Mouse (Mus musculus): ENCODE measurements around the gene Sdk1. TPM values are rescaled to one million over a fixed set of nuclear protein-coding genes. Genes with fewer than 3 reads are reported as not detected.
A peak's percentile ranks its signal among the peaks of the same experiment; 100 is the strongest.

Gene Sdk1
- total RNA-seq, 2 experiments from 2014 or later = 5.4 to 5.7 TPM

DNA sequence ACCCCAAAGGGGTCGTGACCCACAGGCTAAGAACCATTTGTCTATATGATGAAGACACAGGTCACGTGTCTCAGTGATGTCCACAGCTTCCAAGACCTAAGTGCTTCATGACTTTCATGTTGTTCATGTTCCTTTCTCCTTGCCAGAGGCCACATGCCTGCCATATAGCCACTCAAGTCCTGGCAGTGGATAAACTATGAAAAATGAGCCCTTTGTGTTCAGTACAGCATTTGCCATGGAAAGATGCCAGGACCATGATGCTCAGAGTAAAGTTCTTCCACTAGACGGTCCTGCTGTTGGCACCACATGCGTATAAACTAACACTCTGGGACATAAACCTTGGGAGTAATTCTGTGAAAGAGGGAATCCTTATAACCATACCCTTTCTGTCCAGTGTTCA, 75.8 kb downstream of the Sdk1 start:
- DNase-seq (ENCODE audit: low spot score in 2 of 2) = no peak

DNA sequence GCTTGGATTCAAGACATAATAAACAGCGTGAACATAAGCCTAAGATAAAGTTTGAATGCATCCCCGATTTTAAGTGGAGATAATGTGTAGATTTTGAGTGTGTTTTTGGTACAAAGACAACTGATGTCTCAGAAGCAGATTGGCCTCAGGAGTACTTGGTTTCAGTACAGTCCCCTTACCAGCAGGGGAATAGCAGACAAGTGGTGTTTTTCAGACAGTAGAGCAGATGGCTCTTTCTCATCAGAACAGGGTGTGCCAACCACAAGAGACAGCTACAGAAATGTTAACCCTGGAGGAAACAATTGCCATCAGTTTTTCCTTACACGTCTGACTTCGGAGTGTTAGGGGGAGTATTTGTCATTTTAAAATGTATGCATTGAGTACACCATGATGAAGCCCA, 83.6 kb downstream of the Sdk1 start:
- DNase-seq (ENCODE audit: low spot score in 2 of 2) = peak; percentile 49 to 74

DNA sequence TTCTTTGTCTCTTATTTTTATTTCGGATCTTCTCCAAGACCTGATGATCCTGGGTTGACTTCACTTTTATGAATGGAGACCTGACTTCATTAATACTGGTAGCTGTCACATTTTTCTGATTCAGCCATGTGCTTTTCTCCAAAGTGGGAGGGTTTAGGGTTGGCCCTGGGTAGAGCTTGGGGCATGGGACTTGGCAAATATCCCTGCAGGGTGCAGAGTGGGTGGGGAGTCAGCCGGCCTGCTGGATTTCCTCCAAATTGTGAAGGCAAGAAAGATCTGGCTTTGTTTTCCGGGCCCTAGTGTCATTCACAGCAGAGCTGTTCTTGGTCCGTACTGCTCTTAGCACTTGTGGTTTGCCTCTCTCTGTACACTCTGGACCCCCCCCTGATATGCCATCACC, 103.1 kb downstream of the Sdk1 start:
- peak in 1 of 2 experiments; percentile 18 for DNase-seq (ENCODE audit: low spot score in 2 of 2)

DNA sequence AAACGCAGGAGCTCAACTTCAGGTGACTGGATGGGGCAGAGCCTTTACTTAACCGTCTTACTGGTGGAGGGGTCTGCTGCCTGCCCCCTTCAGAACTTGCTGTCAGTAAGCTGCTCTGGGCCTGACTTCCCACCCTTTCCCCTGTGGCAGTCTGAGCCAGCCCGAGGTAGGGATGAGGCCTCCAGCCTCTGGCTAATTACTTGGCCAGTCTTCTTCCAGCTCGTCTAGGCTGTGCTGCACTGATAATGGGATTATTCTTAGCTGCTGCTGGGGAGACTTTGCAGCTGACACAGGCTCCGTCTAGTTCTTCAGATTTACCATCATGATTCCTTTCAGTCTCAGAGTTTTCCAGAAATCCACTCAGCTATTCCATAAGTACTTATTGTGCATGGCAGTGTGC, 104.2 kb downstream of the Sdk1 start:
- no peak for DNase-seq (ENCODE audit: low spot score in 2 of 2)

DNA sequence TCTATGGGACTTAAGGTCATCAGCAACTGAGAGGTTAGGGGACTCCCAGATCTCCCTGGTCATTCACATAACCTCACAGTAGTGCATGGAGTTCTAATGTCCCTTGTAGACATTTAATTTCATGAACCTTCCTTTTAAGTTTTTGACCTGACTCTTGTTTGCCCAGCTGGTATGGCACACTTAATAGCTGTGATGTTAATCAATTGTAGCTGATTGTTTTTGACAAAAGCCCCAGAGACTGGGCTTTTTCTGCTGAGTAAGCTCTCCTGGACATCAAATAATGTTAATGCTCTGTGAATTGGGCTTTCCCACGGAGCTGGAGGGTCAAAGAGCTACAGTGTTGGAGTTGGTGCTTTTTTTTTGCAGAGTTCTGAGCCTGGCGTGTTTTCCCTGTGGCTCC, 121.4 kb downstream of the Sdk1 start:
- no peak for DNase-seq (ENCODE audit: low spot score in 2 of 2)

DNA sequence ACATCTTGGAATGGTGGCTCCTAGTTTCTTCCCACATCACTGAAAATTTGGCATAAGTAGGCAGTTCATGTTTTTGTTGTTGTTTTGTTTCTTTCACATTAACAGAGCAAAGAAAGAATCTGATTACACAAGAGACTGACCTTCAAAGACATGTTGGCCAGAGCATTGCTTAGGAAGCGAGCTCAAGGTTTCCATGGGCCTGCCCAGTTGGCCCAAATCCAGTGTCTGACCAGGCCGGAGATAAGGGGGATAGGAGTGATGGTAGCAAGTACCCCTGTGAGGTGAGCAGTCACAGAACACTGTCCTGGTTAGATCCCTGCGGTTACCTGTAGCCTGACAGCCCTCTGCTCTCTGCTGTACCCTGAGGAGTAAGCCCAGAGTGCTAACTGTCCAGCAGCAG, 122.7 kb downstream of the Sdk1 start:
- no peak for DNase-seq (ENCODE audit: low spot score in 2 of 2)

DNA sequence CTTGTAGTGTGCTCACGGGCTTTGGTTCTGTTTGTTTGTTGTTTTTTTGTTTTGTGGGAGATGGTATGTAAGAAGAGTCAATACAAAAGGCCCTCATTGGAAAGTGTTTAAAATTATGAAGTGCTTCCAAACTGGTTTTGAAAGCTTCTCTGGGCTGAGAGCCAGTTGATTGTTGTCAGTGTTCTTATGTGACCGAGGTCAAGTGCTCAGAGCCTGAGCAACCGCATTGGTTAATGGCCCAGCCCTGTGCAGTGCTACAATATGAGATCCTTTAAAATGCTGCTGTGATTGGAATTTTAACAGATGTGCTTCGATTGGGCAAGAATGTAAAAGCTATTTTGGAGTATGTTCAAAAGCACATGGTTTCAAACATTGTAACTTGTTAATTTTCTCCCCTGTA, 127.3 kb downstream of the Sdk1 start:
- no peak for DNase-seq (ENCODE audit: low spot score in 2 of 2)

DNA sequence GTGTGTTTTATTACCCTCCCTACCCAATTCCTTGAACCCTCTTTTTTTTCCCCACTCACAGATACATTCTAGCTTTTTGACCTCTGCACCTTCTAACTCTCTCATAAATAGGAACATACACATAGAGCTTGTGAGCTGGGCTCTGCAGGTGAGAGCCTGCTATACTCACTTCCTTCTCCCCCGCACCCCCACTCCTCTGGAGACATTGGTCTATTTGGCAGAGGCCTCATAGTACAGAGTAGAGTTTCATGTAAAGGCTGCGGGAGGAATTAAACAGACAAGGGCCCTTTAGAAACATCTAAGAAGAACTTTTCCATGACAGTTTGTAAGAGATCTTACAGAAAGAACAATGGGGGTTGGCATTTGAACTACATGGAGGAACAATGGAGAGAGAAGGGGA, 133.5 kb downstream of the Sdk1 start:
- no peak for DNase-seq (ENCODE audit: low spot score in 2 of 2)

DNA sequence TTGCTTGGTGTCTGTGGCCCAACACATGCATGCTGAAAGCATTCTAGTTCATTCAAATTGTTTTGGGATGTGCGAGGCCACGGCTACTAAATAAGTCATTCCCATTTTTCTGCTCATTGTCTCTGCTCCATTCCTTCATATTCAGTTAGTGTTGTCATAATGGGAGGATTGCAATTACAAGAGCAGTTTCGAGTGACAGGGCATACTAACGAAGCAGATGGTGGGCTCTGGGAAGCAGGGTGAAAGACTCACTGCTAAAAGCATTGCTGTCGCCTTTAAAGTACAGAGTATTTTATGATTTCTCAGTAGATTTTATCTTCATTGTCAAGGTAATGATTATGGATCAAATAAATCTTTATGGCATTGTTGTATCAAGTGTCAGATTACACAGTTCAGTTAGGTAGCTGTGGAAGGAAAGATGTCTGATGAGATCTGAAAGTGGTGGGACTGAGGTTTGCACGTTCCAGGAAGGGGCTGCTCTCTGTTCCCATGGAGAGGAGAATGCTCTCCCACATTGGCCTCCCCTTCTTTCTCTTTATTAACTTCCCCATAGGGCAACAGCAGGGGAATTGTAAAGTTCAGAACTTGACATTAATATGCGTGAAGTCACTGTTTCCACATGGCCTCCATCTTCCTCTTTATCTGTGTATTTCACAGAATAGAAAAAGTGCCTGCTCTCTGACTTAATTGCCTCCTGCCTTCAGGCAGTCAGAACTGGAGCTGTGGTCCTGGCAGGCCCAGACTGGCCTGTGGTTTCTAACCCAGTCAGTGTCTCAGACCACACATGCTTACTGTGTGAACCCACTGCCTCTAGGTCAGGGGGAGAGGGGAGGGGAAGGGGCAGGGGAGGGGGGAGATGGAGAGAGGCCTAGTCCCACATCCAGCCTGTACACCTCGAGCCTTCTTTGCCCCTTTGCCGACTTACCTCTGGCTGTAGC, 138.8 kb downstream of the Sdk1 start:
- no peak for DNase-seq (ENCODE audit: low spot score in 2 of 2)

DNA sequence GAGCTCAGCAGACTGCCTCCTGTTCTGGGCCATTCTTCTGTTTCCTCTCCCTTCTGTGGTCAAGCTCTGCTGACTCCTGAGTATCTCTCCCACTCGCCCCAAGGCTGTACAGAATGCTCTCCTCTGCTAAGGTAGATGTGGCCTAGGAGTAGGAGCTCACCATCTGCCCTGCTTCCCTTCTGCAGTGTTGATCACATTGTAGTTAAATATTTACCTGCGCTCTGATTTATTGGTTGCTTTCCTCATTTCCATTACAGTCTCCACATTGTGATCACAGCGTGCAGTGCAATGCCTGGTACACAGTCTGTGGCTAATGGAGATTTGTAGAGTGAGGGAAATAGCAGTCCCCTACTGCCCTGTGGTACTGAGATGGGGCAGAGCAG, 139.5 kb downstream of the Sdk1 start:
- no peak for DNase-seq (ENCODE audit: low spot score in 2 of 2)

DNA sequence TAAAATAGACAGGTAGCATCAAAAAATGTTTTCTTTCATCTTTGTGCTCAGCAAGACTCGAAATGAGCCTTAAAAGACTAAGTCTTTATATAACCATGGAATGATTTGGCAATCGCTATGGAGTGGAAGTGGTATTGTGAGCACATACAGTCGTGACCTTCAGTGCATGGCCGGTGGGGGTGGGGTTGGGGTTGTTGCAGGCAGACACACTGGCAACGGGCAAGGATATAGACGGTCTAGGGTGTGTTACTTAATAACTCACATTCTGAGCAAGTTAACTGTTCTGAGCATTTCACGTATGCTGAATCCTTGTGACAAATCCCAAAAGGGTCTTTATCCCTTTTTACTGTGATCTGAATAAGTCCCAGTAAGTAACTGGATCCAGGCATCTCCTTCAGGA, 140.3 kb downstream of the Sdk1 start:
- no peak for DNase-seq (ENCODE audit: low spot score in 2 of 2)

DNA sequence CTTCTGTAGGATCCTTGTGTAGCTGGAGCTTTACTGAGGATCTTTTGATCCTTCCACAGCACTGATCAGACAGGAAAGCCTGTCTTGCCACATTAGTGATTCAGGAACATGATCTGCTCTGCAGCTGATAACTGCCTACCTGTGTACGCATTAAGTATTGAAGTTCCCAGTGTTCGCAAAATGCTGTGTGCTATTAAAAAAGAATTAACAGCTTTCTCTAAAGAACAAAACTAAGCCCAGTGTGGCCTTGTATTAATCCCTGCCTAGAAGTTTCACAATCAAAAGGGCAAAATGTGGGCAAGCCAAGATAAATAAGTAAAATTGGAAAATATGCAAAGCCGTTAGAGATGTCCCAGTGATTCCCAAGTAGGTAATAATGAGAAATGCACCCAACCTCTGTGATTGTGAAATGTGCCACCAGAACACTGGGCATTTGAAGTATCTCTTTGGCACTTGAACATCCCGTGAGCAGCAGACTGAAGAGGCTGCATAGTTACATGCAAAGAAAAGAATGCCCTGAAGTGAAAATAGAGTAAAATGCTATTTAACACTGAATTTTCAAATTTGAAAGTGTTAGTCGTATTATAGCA, 141.1 kb downstream of the Sdk1 start:
- DNase-seq (ENCODE audit: low spot score in 2 of 2) = no peak

DNA sequence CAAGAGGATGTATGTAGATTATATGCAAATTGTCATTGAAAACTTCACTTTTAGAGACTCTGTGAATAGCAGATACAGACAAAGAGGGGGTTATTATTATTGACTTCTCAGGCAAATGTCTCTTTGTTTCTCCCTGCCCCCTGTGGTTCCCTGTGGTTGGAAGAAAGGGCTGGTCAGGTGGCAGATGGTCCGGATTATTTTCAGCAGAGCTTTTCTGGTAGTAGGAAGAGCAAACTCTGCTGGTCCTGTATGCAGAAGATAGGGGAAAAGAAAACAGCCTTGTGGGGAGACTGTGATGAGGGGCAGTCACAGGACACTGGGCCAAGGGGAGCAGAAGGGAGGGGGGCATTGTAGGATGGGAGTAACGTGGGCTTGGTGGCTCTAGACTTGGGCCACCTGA, 147.2 kb downstream of the Sdk1 start:
- no peak for DNase-seq (ENCODE audit: low spot score in 2 of 2)

DNA sequence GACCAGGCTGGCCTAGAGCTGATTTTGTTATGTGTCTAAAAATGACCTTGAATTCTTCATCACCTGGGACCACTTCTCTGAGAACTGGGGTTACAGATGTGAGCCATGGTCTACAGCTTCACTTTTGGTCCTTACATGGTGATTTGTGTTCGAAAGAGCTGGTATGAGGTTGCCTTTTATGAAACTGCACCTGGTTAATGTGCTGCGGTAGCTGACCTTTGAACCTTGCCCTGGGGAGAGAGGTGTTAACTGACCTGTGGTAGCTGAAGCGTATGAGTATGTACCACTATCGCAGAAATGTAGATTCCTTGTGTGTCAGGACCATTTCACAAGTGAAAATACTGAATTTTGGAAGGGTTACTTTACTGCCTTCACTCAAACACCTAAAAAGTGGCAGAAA, 149.3 kb downstream of the Sdk1 start:
- no peak for DNase-seq (ENCODE audit: low spot score in 2 of 2)

DNA sequence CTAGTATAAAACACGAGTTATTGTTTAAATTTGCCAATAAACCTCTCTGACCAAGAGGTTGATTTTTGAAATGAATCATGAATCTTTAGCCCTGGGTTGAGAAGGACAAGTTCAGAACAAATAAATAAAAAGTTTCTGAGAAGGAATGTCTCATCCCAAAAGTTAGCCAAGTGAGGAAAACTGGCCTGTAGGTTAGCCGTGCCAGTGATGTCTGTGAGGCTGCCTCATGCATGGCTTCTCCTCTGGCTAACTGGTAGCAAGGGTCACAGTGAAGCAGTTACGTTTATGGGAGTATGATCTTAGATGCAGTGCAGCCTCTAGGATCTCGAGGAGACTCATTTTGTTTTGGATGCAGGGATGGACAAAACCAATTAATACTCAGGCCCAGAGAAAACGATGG, 149.9 kb downstream of the Sdk1 start:
- DNase-seq (ENCODE audit: low spot score in 2 of 2) = no peak

DNA sequence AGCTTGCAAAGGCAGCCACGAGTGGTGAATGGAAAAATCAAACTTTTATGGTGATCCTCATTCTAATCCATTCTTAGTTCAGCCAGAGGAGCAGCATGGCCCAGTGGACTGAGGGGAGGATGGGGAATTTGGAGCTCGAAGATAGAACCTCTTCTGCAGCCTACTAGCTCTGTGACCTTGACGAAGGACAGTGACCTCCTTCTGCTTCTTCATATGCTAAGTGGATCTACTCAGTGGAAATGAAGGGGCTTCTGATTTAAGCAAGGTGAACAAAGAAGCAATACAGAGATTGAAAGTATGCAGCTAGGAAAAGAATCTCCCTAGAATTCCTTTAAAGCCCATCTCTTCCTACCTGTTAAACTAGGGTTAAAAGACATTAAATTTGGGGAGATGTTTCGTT, 152.6 kb downstream of the Sdk1 start:
- DNase-seq (ENCODE audit: low spot score in 2 of 2) = no peak

DNA sequence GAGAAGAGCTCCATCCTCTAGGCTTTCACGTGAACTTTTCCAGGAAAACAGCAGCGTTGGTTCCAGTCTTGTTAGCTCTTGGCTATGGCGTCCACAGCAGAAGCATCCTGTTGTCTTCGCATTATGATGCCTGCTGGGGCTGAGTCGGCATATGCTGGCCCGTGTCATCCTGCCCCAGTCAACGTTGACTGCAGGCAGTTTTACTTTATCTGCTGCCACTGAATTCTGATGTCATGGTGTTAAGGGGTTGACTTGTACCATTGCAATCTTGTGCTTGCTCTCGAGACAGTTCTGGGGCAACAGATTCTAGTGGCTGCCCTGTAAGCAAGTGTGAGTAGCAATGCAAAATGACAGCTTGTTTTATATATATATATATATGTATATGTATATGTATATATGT, 153.3 kb downstream of the Sdk1 start:
- no peak for DNase-seq (ENCODE audit: low spot score in 2 of 2)

DNA sequence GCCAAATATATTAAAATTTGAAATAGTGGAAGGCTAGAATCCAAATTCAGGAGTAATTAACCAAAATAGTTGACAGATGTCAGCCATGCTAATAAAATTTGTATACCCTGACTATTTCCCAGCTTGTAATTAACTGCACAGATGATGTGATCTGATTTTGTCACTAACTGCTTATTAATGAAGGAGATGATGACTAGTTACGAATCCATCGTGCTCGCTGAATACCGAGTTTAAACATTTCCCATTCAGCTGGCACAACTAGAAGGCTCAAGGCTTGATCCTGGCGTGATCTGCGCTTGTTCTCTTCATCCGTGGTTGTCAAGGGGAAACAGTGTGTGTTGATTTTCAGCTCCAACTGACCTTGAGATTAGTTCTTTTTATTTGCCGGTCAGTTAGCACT, 162.5 kb downstream of the Sdk1 start:
- DNase-seq (ENCODE audit: low spot score in 2 of 2) = peak in 1 of 2 experiments; percentile 13

DNA sequence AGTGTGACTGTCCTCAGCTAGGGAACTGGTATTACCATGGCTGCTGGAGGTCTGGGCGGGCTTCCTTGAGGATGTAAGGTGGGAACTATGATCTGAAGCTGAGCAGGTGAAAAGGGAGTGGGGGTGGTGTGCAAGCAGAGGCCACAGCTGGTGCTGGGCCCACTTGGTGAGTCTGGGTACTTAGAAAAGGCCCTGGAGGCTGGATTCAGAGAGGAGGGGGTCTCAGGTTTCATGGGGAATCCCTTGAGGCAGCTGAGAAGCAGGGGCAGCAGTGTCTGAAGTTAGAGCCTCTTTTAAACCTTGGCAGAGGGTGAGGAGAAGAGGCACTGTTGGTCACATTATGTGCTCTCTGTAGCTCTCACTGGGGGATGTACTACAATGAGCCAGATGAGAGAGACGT, 163.4 kb downstream of the Sdk1 start:
- no peak for DNase-seq (ENCODE audit: low spot score in 2 of 2)

DNA sequence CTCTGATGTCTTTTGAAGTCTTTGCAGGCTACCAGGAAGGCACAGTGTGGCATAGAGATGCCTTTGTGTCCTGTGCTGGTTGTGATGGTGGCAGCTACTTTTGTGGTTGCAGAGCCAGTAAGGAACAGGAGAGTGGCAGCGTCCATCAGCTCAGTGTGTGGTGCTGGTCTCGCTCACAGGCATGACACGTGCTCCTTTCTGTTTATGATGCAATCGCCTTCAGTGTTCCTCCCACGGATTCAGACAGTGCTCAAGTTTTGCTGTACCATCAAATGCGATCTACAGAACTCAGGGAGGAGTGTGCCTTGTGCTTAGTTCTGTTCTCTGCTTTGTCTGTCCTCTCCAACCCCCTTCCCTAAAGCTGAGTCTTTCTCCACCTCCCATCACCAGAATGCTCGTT, 165.6 kb downstream of the Sdk1 start:
- DNase-seq (ENCODE audit: low spot score in 2 of 2) = no peak

DNA sequence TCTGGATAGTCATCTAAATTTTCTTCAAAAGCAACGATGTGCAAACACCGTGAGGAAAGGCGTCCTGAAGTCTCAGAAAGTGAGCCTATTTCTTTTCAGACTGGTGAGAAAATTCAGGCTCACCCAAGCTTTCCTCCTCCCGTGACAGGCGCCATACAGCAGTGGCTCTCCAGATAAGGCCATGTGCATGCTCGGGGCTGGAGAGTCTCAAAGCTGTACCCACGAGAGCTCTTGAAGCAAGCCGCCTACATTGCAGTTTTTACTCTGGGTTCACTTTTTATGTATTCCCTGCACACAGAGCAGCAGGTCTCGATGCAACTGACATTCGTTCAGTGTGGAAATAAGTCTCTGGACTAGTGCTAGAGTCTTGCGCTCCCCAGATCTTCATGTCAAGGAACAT, 171.7 kb downstream of the Sdk1 start:
- no peak for DNase-seq (ENCODE audit: low spot score in 2 of 2)

DNA sequence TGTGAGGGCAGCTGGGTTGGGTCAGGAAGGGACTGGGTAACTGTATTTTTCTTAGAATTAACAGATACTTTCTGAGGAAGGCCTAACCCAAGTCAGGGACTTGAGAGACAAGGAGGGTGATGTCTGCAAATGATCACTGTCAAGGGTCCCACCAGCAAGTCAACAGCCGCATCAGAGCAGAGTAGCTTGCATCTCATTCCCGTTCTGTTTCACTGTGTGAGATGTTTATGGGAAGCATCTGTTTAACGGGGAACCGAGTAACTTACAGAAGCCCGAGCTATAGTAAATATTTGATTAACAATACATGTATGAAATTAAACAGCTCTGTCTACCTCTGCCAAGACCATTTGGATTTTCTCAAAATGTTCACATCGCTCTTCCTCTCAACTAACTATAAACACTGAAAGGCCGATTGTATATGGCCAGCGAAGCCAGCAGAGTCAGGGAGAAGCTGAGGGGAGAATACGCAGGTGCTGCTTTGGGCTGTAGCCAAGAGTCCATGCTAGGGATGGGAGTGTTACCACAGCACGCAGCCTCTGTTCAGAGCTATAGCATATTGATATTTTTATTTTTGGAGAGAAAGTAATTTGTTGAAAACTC, 174.5 kb downstream of the Sdk1 start:
- no peak for DNase-seq (ENCODE audit: low spot score in 2 of 2)

DNA sequence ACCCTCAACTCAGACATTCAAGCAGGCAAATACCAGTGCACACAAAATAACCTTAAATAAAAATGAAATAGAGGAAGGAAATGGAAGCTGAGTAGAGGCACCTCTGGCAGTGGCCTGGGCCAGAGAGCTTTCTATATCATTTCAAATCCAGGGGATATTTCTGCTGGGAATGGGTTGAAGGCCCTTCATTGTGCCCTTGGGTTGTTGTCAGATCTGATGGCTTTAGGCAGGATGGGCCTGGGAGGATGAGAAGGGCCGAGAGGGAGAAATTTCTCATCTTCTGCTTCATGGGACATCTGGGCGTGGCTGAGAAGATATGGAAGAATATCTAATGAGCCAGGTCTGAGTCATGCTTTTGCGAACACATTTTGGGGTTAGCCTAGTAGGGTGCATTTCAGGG, 186.8 kb downstream of the Sdk1 start:
- DNase-seq (ENCODE audit: low spot score in 2 of 2) = no peak
